Mouse (Mus musculus): Measurements from ENCODE around the gene Eci2. TPM values are rescaled to one million over a fixed set of nuclear protein-coding genes. Genes with fewer than 3 reads are reported as not detected.
A peak's percentile ranks its signal among the peaks of the same experiment; 100 is the strongest.
"Not testable (repeated sequence)": the region's sequence is repeated elsewhere in the genome, so short reads cannot be mapped to it uniquely, and the experiment has no call there.

The Eci2 gene
- total RNA-seq (2022) = 10 to 100 TPM; 75.3 to 88.2 (median 81.1) TPM

GRCm38 (mm10) chr13:35026879-35027278 is at the start of gene Eci2:
Eci2 (minus strand) TSS chr13:35027096.
- no peak for DNase-seq (ENCODE audit: low spot score in 2 of 2)

- no peak for DNase-seq (ENCODE audit: low spot score in 2 of 2)
These were observed 48.0 kb upstream of the Eci2 start for GRCm38 (mm10) chr13:35074862-35075261.

DNA sequence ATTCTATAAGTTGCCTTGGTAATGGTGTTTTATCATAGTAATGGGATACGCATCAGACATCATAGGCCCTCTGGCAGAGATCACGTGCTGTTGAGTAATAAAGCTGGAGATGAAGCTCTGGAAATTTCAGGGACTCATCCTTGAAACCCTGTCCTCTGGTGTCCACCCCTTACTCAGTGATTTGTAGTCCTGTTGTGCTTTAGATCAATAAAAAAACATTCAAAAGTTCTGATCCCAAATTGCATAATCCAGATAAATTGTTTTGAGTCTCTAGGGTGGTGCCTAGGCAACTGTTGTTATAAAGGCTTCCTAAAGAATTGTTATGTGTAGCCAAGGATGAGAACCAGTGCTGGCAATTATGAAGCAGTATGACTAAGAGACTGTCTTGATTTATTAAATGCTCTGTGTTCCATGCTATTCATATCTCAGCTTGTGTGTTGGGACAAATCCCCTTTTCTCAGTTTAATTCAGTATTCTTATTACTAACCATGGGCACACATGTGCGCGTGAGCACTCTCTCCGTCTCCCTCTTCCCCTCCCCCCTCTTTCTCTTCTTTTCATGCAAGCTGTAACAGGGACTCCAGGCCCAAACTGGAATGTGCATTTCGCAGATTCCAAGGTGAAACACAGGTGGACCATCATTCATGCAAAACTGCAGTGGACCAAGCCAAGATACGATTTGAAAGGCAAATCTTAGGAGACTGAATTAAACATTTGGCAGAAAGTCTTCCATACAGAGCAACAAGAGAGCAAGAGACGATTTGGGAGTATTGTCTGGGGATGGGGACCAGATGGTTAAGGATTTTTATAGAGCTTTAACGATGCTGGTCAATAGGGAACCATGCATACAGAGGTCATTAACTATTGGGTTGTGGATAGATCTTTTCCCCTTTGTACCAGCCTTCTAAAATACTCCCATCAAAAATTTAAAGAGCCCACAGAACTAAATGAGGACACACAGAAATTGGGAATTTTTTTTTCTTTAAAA is 43.9 kb upstream of the Eci2 start:
- DNase-seq (ENCODE audit: low spot score in 2 of 2) = no peak

DNA sequence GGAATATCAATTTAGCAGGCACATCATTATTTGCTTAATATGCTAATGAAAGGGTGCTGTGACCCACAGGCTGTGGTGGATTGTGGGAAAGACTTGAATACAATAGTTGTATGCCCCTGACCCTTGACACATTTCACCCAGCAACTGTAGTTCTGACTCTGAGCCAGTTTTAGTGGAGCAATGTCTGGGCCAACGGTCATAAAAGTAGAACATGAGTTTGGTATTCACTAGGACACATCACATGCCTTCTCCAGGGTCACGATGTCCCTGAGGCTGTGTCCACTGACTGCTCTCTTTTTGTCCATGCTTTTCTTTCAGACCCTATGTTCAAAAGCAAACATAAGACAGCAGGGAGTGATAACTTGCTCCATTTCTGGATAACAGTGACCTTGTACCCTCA is 40.2 kb upstream of the Eci2 start:
- no peak for DNase-seq (ENCODE audit: low spot score in 2 of 2)

GRCm38 (mm10) chr13:35066033-35066432 is 39.1 kb upstream of the Eci2 start:
- DNase-seq (ENCODE audit: low spot score in 2 of 2) = no peak

GRCm38 (mm10) chr13:35064381-35064780 is 37.5 kb upstream of the Eci2 start:
- no peak for DNase-seq (ENCODE audit: low spot score in 2 of 2)

- no peak for DNase-seq (ENCODE audit: low spot score in 2 of 2)
These were observed 31.2 kb upstream of the Eci2 start for GRCm38 (mm10) chr13:35058145-35058544.

GRCm38 (mm10) chr13:35036486-35036885 is 9.6 kb upstream of the Eci2 start:
- no peak for DNase-seq (ENCODE audit: low spot score in 2 of 2)

- no peak for DNase-seq (ENCODE audit: low spot score in 2 of 2)
These were observed 8.8 kb upstream of the Eci2 start for GRCm38 (mm10) chr13:35035731-35036130.

DNA sequence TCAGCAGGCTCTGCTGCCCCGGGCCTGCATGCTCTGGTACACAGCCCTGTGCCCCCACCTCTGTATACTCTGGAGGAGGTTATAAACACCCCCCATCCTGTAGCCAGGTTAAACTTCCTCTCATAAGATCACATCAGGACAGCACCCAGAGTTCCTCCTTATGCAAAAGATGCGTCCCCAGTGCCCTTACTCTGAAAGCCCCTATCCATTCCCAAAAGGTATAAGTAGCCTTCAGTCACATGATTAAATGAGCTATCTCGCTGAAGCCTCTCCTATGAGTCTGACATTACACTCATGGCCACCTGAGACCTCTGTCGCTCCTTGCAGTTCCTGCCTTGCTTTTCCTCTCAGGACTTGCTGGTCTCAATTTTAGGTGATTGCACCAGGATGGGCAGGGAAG is 6.7 kb upstream of the Eci2 start:
- no peak for DNase-seq (ENCODE audit: low spot score in 2 of 2)

GRCm38 (mm10) chr13:35031684-35032082 is 4.8 kb upstream of the Eci2 start:
- DNase-seq (ENCODE audit: low spot score in 2 of 2) = no peak

DNA sequence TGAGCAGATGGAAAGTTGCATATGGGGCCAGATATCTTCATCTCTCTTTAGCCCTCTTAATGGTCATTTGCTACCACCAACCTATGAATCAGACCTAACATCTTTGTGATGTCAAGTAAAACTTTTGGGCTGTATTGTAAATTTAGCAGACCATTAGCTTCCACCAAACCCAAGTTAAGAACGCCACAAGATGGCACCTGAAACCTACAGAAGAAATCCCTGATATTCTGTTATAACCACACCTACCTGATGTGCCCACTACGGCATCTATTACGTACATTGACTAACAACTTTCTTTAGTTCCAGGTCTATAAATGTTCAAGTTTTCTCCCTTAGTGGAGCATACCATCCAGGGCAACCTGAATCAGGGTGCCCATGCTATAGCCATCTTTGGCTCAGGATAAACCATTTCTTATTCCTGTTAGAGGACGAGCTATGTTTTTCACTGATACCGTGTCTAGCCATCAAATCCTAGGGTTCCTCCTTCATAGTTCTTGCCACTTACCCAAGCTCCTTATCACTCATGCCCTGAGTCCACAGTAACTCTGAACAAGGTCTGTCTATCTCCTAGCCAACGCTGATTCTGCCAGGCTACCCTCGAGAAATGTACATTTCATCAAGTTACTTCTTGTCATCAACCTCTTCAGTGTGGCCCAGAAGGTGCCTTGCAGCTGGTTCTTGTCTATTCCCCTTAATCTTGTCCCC is 4.2 kb upstream of the Eci2 start:
- no peak for DNase-seq (ENCODE audit: low spot score in 2 of 2)

GRCm38 (mm10) chr13:35028365-35028764 is 1.5 kb upstream of the Eci2 start:
- DNase-seq (ENCODE audit: low spot score in 2 of 2) = no peak

- not testable (repeated sequence) for DNase-seq (ENCODE audit: low spot score in 2 of 2)
These were observed 3.5 kb downstream of the Eci2 start for GRCm38 (mm10) chr13:35023401-35023800.

GRCm38 (mm10) chr13:35020383-35020782 is 6.5 kb downstream of the Eci2 start:
- DNase-seq (ENCODE audit: low spot score in 2 of 2) = no peak

DNA sequence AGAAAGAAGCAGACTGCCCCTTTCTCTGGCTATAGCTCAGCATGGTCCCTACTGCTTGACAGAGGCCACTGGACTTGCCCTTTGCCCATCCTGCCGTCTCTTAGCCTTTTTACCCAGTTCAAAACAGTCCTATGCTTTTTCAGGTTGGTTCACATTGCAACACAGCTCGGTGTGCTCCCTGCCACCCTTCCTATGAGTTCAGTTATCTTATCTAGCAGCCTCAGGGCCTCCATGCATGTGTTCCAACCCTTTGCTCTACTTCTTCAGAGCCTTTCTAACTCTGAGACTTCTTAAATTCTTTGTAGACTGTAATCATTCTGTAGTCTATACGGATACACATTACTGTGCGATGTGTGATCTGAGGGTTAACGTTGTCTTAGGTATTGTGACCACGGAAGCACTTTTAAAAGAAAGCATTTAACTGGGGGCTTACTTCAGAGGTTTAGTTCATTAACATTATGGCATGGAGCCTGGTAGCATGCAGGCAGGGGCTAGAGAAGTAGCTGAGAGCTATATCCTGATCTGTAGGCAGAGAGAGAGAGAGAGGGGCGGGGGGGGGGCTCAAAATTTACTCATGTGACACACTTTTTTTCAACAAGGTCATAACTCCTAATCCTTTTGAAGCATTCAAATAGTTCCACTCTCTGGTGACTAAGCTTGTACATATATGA is 7.9 kb downstream of the Eci2 start:
- DNase-seq (ENCODE audit: low spot score in 2 of 2) = no peak

DNA sequence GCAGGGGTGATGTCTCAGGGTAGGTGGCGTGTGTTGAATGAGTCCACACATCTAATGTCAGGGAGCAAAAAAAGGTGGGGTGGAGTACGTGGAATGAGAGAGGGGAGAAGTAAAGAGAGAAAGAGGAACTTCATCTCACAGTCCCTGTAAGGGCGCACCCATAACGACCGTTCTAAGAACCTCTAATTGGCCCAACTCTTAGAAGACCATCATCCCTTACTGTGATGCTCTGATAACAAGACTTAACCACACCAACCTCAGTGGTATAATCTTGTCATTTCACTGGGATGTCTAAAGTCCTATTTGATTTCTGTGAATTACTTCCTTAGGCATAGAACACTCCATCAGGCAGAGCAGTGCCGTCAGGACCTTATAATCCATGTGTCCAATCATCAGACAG is 9.5 kb downstream of the Eci2 start:
- DNase-seq (ENCODE audit: low spot score in 2 of 2) = no peak

DNA sequence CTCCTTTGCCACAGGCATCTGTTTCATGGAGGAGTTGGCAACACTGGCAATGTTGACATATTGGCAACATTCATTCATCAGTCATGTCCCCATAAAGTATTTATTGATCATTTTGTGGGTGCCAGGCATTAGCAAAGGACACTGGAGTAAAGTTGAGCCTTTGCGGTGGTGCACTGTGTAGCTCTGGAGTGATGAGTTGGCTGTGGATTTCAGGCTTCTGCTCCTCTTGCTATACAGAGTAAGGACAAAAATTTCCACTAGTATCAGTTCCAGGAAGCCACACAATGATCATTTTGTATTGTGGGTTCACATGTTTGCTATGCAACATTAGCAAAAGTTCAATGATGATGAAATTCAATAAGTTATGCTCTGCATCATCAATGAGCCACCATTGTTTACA is 10.8 kb downstream of the Eci2 start:
- DNase-seq (ENCODE audit: low spot score in 2 of 2) = no peak

DNA sequence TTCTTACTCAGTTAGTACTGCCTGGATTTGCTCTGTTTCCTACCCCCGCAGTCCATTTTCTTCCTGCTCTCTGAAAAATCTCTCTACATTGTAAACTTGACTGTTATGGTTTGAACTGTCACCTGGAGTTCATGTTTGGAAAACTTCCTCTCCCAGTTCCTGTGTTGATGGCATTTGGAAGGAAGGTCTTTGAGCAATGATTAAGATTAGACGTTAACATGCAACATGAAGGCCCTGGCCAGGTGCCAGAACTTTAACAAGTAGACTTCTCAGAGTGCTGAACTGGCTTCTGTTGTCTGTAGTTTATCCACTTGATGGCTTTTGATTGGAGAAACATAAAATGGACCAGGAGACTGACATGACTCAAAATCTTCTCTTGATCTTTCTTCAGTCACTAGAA is 31.0 kb downstream of the Eci2 start:
- DNase-seq (ENCODE audit: low spot score in 2 of 2) = no peak

DNA sequence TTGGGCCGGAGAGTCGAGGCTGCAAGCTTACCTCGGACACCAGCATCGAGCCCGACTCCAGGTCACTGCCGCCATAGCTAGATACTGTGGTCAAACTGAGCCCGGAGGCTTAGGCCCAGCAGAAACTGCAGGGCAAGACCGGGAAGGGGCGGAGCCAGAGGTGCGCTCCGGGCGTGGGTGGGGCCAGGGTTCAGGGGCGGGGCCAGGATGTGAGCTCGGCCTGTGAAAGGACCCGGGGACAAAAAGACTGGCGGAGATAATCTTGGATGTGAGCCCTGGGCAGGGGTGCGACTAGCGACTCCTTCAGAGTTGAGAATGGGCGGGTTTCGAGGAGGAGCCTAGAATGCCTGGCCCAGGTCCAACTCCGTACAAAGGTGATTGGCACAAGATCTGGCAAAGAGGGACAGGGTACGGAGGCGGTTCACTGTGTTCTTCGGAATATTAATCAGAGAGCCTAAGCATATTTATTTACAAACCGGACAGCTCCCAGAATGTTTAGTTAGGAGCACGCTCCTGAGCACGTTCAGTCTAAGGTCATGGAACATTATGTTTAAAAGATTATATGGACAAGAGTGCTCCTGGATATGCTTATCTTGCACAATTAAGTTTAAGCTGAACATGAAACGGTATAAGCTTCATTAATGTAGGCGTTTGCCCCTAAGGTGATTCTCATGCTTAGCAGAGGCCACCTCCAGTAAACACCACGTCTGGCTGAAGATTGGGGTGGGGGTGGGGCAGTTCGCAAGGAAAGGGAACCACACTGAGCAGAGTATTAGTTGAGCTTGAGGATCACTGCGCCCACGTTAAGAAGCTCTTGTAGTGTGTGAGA is 32.7 kb downstream of the Eci2 start:
- peak; percentile 89 to 91 for DNase-seq (ENCODE audit: low spot score in 2 of 2)

DNA sequence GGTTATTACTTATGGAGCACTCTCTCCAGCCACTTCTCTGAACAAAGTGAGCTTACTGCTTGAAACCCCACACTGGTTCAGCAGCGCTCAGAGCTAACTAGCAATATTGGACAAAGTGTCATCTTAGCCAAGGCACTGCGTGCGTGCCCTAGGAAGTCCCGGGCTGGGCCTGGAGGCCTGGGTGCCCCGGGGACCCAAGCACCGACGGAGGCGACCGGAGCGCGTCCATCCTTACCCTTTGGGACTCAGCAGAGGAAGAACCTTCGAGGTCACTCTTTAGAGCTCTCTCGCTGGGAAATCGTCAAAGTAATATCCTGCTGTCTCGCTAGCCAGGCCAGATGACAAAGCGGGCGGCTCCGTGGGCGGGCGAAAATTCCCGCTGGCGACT is 33.3 kb downstream of the Eci2 start:
- DNase-seq (ENCODE audit: low spot score in 2 of 2) = no peak
